Mouse (Mus musculus): ENCODE results near the gene Vps36. TPM values are rescaled to one million over a fixed set of nuclear protein-coding genes. Genes with fewer than 3 reads are reported as not detected.

The Vps36 gene
- polyA plus RNA-seq, 1 experiment from 2014 or later, result 41.1 TPM

DNA sequence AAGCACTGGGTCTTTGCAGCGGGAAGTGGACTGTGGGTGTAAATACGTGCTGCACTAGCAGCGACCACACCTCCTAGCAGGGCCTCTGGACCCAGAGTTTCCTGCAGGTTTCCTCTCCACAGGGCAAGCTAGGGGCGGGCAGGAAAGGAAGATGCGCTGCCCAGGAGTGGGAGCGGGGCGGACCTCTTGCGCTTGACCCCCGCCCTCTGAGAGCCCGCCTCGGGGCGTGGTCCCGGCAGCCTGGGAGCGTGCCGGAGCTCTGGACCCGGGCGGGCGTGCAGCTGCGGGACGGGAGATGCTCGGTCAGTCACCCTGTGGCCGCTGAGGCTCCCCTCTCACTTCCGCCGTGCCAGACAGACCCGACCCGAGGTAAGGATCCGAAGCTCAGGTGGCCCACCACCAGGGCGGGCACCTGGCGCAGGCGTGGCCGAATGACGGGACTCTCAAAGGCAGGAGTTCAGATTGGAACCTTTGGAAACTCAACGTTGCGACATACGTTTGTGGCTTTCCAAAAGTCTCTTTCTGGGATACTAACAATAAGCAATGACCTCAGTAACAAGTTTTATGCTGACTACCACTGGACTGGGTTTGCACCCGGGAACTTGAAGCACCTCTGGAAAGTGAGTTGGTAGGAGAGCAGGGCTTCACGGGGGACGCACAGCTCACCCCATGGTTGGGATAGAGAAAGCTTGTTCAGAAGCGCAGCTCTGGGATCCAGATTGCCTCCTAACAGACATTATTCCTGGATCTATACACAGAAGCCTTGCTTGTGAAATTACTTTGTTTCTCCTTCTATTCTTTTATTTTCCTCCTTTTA, 34.7 kb downstream of the Vps36 start, which contains the start of gene Thsd1:
Gene Thsd1, plus strand, starts transcription at position 253 of the 817 bp plus-strand sequence.
- peak within 1 kb of the TSS; percentile 51 for H3K9ac ChIP-seq (replicated peaks; ENCODE audit: low read length)
- no peak within 1 kb of the TSS for H3K27ac ChIP-seq (replicated peaks; ENCODE audit: low read depth, low read length)
- peak; percentile 73; the same call in 1 of the 2 replicates for ATAC-seq (replicated peaks; ENCODE audit: insufficient number of reproducible peaks, low FRiP score, low TSS enrichment, low read depth)
- peak; percentile 62 for DNase-seq (ENCODE audit: low spot score)
- peak within 1 kb of the TSS; percentile 50 for H3K4me3 ChIP-seq (ENCODE audit: low read depth, low read length)
- H3K27me3 ChIP-seq (ENCODE audit: control insufficient read depth, insufficient read depth, low read length), result peaks cover 6% of the 10 kb centered on the region
- H3K4me1 ChIP-seq (ENCODE audit: control insufficient read depth, insufficient read depth, low read length), result no peaks in the 10 kb centered on the region
- H3K9me3 ChIP-seq (replicated peaks; ENCODE audit: control insufficient read depth, low read length), result no peaks in the 10 kb centered on the region
- peak within 1 kb of the TSS; percentile 93 for H3K4me2 ChIP-seq (ENCODE audit: low read depth, low read length)
- no peaks in the 10 kb centered on the region for H3K36me3 ChIP-seq (replicated peaks; ENCODE audit: control insufficient read depth, insufficient read depth, low read depth, low read length)
- WGBS, result under 1% methylated on average over 39 of the region's 39 CpGs

- no peak overlapping the region for H3K27ac ChIP-seq (replicated peaks; ENCODE audit: low read depth, low read length)
- H3K4me2 ChIP-seq (ENCODE audit: low read depth, low read length), result no peak overlapping the region
- 40% methylated on average over 7 of the region's 7 CpGs for WGBS
- no peak overlapping the region for H3K4me3 ChIP-seq (ENCODE audit: low read depth, low read length)
- peaks cover 6% of the 10 kb centered on the region for H3K27me3 ChIP-seq (ENCODE audit: control insufficient read depth, insufficient read depth, low read length)
- H3K9me3 ChIP-seq (replicated peaks; ENCODE audit: control insufficient read depth, low read length), result no peaks in the 10 kb centered on the region
- no peaks in the 10 kb centered on the region for H3K4me1 ChIP-seq (ENCODE audit: control insufficient read depth, insufficient read depth, low read length)
- no peaks in the 10 kb centered on the region for H3K36me3 ChIP-seq (replicated peaks; ENCODE audit: control insufficient read depth, insufficient read depth, low read depth, low read length)
- no peak overlapping the region for H3K9ac ChIP-seq (replicated peaks; ENCODE audit: low read length)
- ATAC-seq (replicated peaks; ENCODE audit: insufficient number of reproducible peaks, low FRiP score, low TSS enrichment, low read depth) (no peak), DNase-seq (ENCODE audit: low spot score) (no peak)
Measured at GRCm38 (mm10) chr8:22228621-22229020, 36.0 kb downstream of the Vps36 start.

- 88% methylated on average over 9 of the region's 9 CpGs for WGBS
- H3K4me3 ChIP-seq (ENCODE audit: low read depth, low read length), result no peak overlapping the region
- H3K9ac ChIP-seq (replicated peaks; ENCODE audit: low read length), result no peak overlapping the region
- H3K27me3 ChIP-seq (ENCODE audit: control insufficient read depth, insufficient read depth, low read length), result no peaks in the 10 kb centered on the region
- ATAC-seq (replicated peaks; ENCODE audit: insufficient number of reproducible peaks, low FRiP score, low TSS enrichment, low read depth) (no peak), DNase-seq (ENCODE audit: low spot score) (no peak)
- no peaks in the 10 kb centered on the region for H3K4me1 ChIP-seq (ENCODE audit: control insufficient read depth, insufficient read depth, low read length)
- no peaks in the 10 kb centered on the region for H3K36me3 ChIP-seq (replicated peaks; ENCODE audit: control insufficient read depth, insufficient read depth, low read depth, low read length)
- no peak overlapping the region for H3K4me2 ChIP-seq (ENCODE audit: low read depth, low read length)
- H3K9me3 ChIP-seq (replicated peaks; ENCODE audit: control insufficient read depth, low read length), result no peaks in the 10 kb centered on the region
- no peak overlapping the region for H3K27ac ChIP-seq (replicated peaks; ENCODE audit: low read depth, low read length)
Measured at GRCm38 (mm10) chr8:22242986-22243385, 50.4 kb downstream of the Vps36 start.

- no peaks in the 10 kb centered on the region for H3K9me3 ChIP-seq (replicated peaks; ENCODE audit: control insufficient read depth, low read length)
- no peaks in the 10 kb centered on the region for H3K4me1 ChIP-seq (ENCODE audit: control insufficient read depth, insufficient read depth, low read length)
- H3K4me2 ChIP-seq (ENCODE audit: low read depth, low read length), result no peak overlapping the region
- H3K36me3 ChIP-seq (replicated peaks; ENCODE audit: control insufficient read depth, insufficient read depth, low read depth, low read length), result no peaks in the 10 kb centered on the region
- no peak overlapping the region for H3K9ac ChIP-seq (replicated peaks; ENCODE audit: low read length)
- 86% methylated on average over 1 of the region's 1 CpGs for WGBS
- no peaks in the 10 kb centered on the region for H3K27me3 ChIP-seq (ENCODE audit: control insufficient read depth, insufficient read depth, low read length)
- DNase-seq (ENCODE audit: low spot score), result no peak
- H3K4me3 ChIP-seq (ENCODE audit: low read depth, low read length), result no peak overlapping the region
- H3K27ac ChIP-seq (replicated peaks; ENCODE audit: low read depth, low read length), result no peak overlapping the region
- no peak for ATAC-seq (replicated peaks; ENCODE audit: insufficient number of reproducible peaks, low FRiP score, low TSS enrichment, low read depth)
Measured at GRCm38 (mm10) chr8:22245663-22246062, 53.1 kb downstream of the Vps36 start.

DNA sequence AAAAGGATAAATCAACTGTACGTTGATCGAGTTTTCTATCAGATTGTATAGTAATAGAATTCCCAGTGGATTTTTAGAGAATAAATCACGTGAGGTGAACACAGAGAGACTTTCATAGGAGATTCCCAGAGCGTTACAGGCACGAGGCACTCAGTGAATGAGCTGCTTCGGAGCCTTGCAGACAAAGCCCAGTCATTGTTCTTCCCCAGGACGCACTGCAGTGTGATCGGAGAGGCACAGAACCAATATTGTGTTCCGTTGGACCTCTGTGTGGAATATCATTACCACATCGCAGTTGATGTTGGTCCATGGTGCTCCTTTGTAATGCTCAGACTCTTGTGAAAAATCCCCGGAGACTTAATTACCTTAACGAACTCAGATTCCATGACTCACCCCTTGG, 55.3 kb downstream of the Vps36 start:
- Histone ChIP-seq H3K4me3 (ENCODE audit: low read depth, low read length) (no peak overlapping the region), H3K9ac (replicated peaks; ENCODE audit: low read length) (no peak overlapping the region), H3K27ac (replicated peaks; ENCODE audit: low read depth, low read length) (no peak overlapping the region), H3K27me3 (ENCODE audit: control insufficient read depth, insufficient read depth, low read length) (no peaks in the 10 kb centered on the region), H3K4me2 (ENCODE audit: low read depth, low read length) (no peak overlapping the region), H3K4me1 (ENCODE audit: control insufficient read depth, insufficient read depth, low read length) (no peaks in the 10 kb centered on the region), H3K9me3 (replicated peaks; ENCODE audit: control insufficient read depth, low read length) (no peaks in the 10 kb centered on the region), H3K36me3 (replicated peaks; ENCODE audit: control insufficient read depth, insufficient read depth, low read depth, low read length) (no peaks in the 10 kb centered on the region)
- WGBS, result 58% methylated on average over 12 of the region's 12 CpGs
- DNase-seq (ENCODE audit: low spot score), result no peak
- ATAC-seq (replicated peaks; ENCODE audit: insufficient number of reproducible peaks, low FRiP score, low TSS enrichment, low read depth), result no peak

DNA sequence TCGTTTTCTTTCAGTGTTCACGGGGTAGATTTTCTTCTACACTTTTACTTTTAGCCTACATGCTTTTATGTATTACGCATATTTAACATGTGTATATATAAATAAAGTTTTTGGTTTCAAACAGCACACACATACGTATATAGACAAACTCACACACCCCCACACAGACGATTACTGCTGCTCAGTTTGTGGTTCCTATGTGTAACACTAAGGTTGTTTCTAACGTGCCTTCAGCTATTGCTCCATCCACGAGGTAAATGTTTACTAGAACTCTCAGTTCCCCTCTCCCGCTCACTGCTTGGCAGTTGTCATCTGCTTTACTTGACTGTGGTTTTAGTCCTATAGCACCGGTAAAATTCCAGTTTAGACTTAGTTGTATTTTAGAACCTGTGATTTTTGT, 56.5 kb downstream of the Vps36 start:
- Histone ChIP-seq H3K4me3 (ENCODE audit: low read depth, low read length) (no peak overlapping the region), H3K4me1 (ENCODE audit: control insufficient read depth, insufficient read depth, low read length) (no peaks in the 10 kb centered on the region), H3K4me2 (ENCODE audit: low read depth, low read length) (no peak overlapping the region), H3K36me3 (replicated peaks; ENCODE audit: control insufficient read depth, insufficient read depth, low read depth, low read length) (no peaks in the 10 kb centered on the region), H3K27ac (replicated peaks; ENCODE audit: low read depth, low read length) (no peak overlapping the region), H3K9me3 (replicated peaks; ENCODE audit: control insufficient read depth, low read length) (no peaks in the 10 kb centered on the region), H3K27me3 (ENCODE audit: control insufficient read depth, insufficient read depth, low read length) (no peaks in the 10 kb centered on the region), H3K9ac (replicated peaks; ENCODE audit: low read length) (no peak overlapping the region)
- DNase-seq (ENCODE audit: low spot score) (no peak), ATAC-seq (replicated peaks; ENCODE audit: insufficient number of reproducible peaks, low FRiP score, low TSS enrichment, low read depth) (no peak)
- 85% methylated on average over 9 of the region's 9 CpGs for WGBS

DNA sequence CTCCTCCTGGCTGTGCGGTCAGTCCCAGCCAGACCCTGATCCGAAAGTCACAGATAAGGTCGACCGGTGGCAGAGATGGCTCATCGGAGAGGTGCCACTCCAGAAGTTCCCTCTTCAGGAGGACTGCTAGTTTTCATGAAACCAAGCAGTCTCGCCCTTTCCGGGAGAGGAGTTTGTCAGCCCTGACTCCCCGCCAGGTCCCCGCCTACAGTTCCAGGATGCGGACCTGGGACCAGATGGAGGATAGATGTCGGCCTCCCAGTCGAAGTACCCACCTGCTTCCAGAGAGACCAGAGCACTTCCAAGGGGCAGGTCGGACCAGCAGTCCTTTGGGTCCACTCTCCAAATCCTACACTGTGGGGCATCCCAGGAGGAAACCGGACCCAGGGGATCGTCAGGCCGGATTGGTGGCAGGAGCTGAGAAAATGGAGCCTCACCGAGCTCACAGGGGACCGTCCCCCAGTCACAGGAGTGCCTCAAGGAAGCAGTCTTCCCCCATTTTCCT, 66.4 kb downstream of the Vps36 start:
- H3K4me3 ChIP-seq (ENCODE audit: low read depth, low read length), result no peak overlapping the region
- H3K36me3 ChIP-seq (replicated peaks; ENCODE audit: control insufficient read depth, insufficient read depth, low read depth, low read length), result no peaks in the 10 kb centered on the region
- H3K9me3 ChIP-seq (replicated peaks; ENCODE audit: control insufficient read depth, low read length), result no peaks in the 10 kb centered on the region
- DNase-seq (ENCODE audit: low spot score), result no peak
- WGBS, result 85% methylated on average over 18 of the region's 18 CpGs
- H3K27ac ChIP-seq (replicated peaks; ENCODE audit: low read depth, low read length), result no peak overlapping the region
- no peak overlapping the region for H3K9ac ChIP-seq (replicated peaks; ENCODE audit: low read length)
- no peaks in the 10 kb centered on the region for H3K27me3 ChIP-seq (ENCODE audit: control insufficient read depth, insufficient read depth, low read length)
- ATAC-seq (replicated peaks; ENCODE audit: insufficient number of reproducible peaks, low FRiP score, low TSS enrichment, low read depth), result no peak
- H3K4me2 ChIP-seq (ENCODE audit: low read depth, low read length), result no peak overlapping the region
- no peaks in the 10 kb centered on the region for H3K4me1 ChIP-seq (ENCODE audit: control insufficient read depth, insufficient read depth, low read length)

DNA sequence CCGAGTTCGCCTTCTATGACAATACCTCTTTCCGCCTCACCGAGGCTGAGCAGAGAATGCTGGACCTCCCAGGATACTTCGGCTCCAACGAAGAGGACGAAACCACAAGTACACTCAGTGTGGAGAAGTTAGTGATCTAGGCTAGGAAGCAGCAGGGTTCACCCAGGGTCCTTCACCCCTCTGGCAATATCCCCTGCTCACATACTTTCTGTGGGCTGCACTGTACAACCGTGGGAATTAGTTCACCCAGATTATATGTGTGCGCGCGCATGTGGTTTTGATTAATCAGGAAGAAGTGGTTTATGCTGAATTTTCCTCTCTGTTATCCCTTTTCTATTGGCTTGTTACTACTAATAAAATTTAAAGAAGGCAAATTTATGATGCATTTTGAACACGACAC, 66.9 kb downstream of the Vps36 start:
- no peak overlapping the region for H3K4me2 ChIP-seq (ENCODE audit: low read depth, low read length)
- H3K36me3 ChIP-seq (replicated peaks; ENCODE audit: control insufficient read depth, insufficient read depth, low read depth, low read length), result no peaks in the 10 kb centered on the region

More for the DNA sequence above, 66.9 kb downstream of the Vps36 start:
- 76% methylated on average over 12 of the region's 12 CpGs for WGBS
- peak; percentile 25 for DNase-seq (ENCODE audit: low spot score)
- Histone ChIP-seq H3K4me3 (ENCODE audit: low read depth, low read length) (no peak overlapping the region), H3K9ac (replicated peaks; ENCODE audit: low read length) (no peak overlapping the region), H3K27ac (replicated peaks; ENCODE audit: low read depth, low read length) (no peak overlapping the region), H3K4me1 (ENCODE audit: control insufficient read depth, insufficient read depth, low read length) (no peaks in the 10 kb centered on the region), H3K9me3 (replicated peaks; ENCODE audit: control insufficient read depth, low read length) (no peaks in the 10 kb centered on the region), H3K27me3 (ENCODE audit: control insufficient read depth, insufficient read depth, low read length) (no peaks in the 10 kb centered on the region)
- 0 out of 2 replicates have a peak, but pooled peaks have one; percentile 42 for ATAC-seq (replicated peaks; ENCODE audit: insufficient number of reproducible peaks, low FRiP score, low TSS enrichment, low read depth)
